Mouse (Mus musculus): Measurements from ENCODE around the gene Cntn3. TPM values are rescaled to one million over a fixed set of nuclear protein-coding genes. Genes with fewer than 3 reads are reported as not detected.

The Cntn3 gene
- polyA plus RNA-seq, 2 experiments: 0.70 to 1.1 TPM

DNA sequence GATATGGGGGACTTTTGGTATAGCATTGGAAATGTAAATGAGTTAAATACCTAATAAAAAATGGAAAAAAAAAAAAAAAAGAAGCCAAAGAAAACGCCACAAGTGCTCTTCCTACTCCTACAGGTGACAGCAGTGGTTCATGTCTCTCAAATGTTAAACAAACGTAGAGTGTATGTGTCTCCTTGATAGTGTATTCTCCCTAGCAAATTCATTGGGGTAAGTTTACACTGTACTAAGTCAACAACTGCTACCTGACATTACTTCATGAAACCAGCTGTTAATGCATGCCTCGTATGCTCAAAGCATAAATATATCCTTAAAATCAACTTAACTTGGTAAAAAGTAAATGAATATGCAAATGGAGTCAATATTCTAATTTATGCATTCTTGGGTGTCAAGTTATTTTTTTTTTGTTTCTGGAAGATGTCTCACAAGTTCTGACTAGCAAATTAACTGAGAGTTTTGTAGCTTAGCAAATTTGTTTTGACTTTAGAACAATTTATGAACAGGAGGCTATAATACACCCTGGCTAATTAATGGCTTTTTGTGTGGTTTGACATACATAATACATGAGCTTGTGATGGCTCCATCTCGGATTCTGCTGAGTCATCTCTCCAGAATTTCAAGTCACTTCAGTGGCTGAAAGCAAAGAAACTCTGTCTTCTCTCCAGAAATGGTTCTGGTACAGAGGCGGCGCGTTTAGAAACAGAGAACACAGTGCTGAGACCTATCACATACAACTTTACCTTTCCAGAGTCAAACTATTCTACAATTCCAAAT lies 31.1 kb downstream of the Cntn3 start:
- Histone ChIP-seq H3K4me1 (replicated peaks; ENCODE audit: control insufficient read depth in 2 of 2, insufficient read depth in 2 of 2, low read length in 1 of 2) (no peaks in the 10 kb centered on the region), H3K27me3 (ENCODE audit: control insufficient read depth, insufficient read depth, low read length) (no peaks in the 10 kb centered on the region), H3K36me3 (replicated peaks; ENCODE audit: control insufficient read depth, insufficient read depth, low read depth) (no peaks in the 10 kb centered on the region), H3K4me3 (ENCODE audit: insufficient read depth in 1 of 2, low read depth in 2 of 2, low read length in 2 of 2) (no peak overlapping the region), H3K4me2 (ENCODE audit: low read depth) (no peak overlapping the region), H3K9ac (replicated peaks) (no peak overlapping the region), H3K9me3 (ENCODE audit: control insufficient read depth, low read length) (no peaks in the 10 kb centered on the region), H3K27ac (no peak overlapping the region)
- TF ChIP-seq CTCF (IDR thresholded peaks at IDR 0.05; ENCODE audit: low read depth) (no peak), EP300 (IDR thresholded peaks at IDR 0.05; ENCODE audit: low read depth) (no peak)
- WGBS (ENCODE audit: insufficient replicate concordance): 76% methylated on average over 7 of the region's 7 CpGs
- DNase-seq (ENCODE audit: low read depth in 3 of 3, low spot score in 3 of 3): peak in 1 of 3 experiments; percentile 18
- no peak for ATAC-seq (ENCODE audit: insufficient read depth)

DNA sequence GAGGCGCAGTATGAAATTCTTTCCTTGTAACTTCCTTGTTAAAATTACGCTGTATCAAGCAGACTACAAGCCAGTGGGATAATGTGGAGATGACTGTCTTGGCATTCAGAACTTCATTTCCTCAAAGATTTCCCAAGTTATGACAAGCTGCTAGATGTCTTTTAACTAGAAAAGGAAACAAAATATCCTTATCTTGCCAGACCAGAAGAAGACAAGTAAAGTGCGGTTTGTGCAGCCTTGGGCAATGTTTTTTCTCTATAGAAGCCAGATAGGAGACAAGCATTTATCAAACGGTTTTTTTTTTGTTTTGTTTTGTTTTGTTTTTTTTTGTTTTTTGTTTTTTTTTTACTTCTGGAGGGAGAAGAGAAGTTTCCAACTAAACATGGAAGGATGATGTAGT lies 37.3 kb downstream of the Cntn3 start:
- 15% methylated on average over 4 of the region's 4 CpGs for WGBS (ENCODE audit: insufficient replicate concordance)
- Histone ChIP-seq H3K36me3 (replicated peaks; ENCODE audit: control insufficient read depth, insufficient read depth, low read depth) (no peaks in the 10 kb centered on the region), H3K9me3 (ENCODE audit: control insufficient read depth, low read length) (no peaks in the 10 kb centered on the region), H3K27ac (0 out of 2 replicates have a peak overlapping the region, but pooled peaks have one; percentile 20), H3K9ac (replicated peaks) (no peak overlapping the region), H3K4me3 (ENCODE audit: insufficient read depth in 1 of 2, low read depth in 2 of 2, low read length in 2 of 2) (no peak overlapping the region), H3K4me2 (ENCODE audit: low read depth) (peak overlapping the region; percentile 15), H3K4me1 (replicated peaks; ENCODE audit: control insufficient read depth in 2 of 2, insufficient read depth in 2 of 2, low read length in 1 of 2) (peaks cover 2 to 6% of the 10 kb centered on the region in 2 experiments; a peak in 2 of 4 replicates), H3K27me3 (ENCODE audit: control insufficient read depth, insufficient read depth, low read length) (no peaks in the 10 kb centered on the region)
- DNase-seq (ENCODE audit: low read depth in 3 of 3, low spot score in 3 of 3) (peak; percentile 19 to 51 (median 37)), ATAC-seq (ENCODE audit: insufficient read depth) (peak; percentile 80)
- TF ChIP-seq EP300 (IDR thresholded peaks at IDR 0.05; ENCODE audit: low read depth): peak; percentile 77
- TF ChIP-seq CTCF (IDR thresholded peaks at IDR 0.05; ENCODE audit: low read depth): no peak

DNA sequence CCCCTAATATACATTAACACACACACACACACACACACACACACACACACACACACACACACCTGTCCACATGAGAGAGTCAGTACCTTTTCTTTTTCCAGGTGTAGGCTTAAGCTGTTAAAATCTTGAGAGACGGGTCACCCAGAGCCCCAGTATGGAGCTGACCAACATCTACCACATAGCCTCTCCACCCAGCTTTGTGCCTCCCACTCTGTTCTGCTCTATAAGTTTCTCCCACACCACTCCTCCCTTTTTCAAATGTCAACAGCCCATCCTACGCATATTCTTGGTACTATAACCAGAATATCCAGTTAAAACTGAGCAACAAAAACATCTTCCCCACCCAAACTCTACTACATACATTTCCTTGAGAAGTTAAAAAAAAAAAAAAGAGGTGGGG lies 49.9 kb downstream of the Cntn3 start:
- Histone ChIP-seq H3K36me3 (replicated peaks; ENCODE audit: control insufficient read depth, insufficient read depth, low read depth) (no peaks in the 10 kb centered on the region), H3K9me3 (ENCODE audit: control insufficient read depth, low read length) (no peaks in the 10 kb centered on the region), H3K4me3 (ENCODE audit: insufficient read depth in 1 of 2, low read depth in 2 of 2, low read length in 2 of 2) (no peak overlapping the region), H3K27me3 (ENCODE audit: control insufficient read depth, insufficient read depth, low read length) (no peaks in the 10 kb centered on the region), H3K9ac (replicated peaks) (no peak overlapping the region), H3K4me1 (replicated peaks; ENCODE audit: control insufficient read depth in 2 of 2, insufficient read depth in 2 of 2, low read length in 1 of 2) (no peaks in the 10 kb centered on the region), H3K4me2 (ENCODE audit: low read depth) (no peak overlapping the region), H3K27ac (no peak overlapping the region)
- WGBS (ENCODE audit: insufficient replicate concordance): 55% methylated on average over 2 of the region's 2 CpGs
- ATAC-seq (ENCODE audit: insufficient read depth) (no peak), DNase-seq (ENCODE audit: low read depth in 3 of 3, low spot score in 3 of 3) (no peak)
- TF ChIP-seq EP300 (IDR thresholded peaks at IDR 0.05; ENCODE audit: low read depth): no peak

DNA sequence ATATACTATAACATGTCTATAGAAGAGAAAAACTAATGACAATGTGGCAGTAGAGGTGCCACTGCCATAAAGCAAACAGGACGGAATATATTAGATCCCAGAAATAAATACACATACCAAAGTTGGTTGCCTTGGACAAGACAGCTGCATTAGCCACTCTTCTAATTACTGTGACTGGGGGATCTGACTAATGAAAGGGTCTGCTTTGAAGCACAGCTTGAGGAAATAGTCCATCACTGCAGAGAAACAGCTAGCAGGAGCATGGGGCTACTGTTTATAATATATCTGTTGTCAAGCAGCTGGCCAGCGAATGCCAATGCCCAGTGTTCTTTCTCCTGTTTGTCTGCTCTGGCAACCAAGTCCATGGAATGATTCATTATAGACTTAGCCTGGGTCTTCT lies 51.9 kb downstream of the Cntn3 start:
- no peak overlapping the region for H3K4me2 ChIP-seq (ENCODE audit: low read depth)
- H3K4me3 ChIP-seq (ENCODE audit: insufficient read depth in 1 of 2, low read depth in 2 of 2, low read length in 2 of 2): no peak overlapping the region
- H3K4me1 ChIP-seq (replicated peaks; ENCODE audit: control insufficient read depth in 2 of 2, insufficient read depth in 2 of 2, low read length in 1 of 2): no peaks in the 10 kb centered on the region
- H3K36me3 ChIP-seq (replicated peaks; ENCODE audit: control insufficient read depth, insufficient read depth, low read depth): no peaks in the 10 kb centered on the region
- TF ChIP-seq EP300 (IDR thresholded peaks at IDR 0.05; ENCODE audit: low read depth): no peak
- no peak for TF ChIP-seq CTCF (IDR thresholded peaks at IDR 0.05; ENCODE audit: low read depth)
- no peaks in the 10 kb centered on the region for H3K27me3 ChIP-seq (ENCODE audit: control insufficient read depth, insufficient read depth, low read length)
- WGBS (ENCODE audit: insufficient replicate concordance): 71% methylated on average over 2 of the region's 2 CpGs
- H3K27ac ChIP-seq: no peak overlapping the region
- no peaks in the 10 kb centered on the region for H3K9me3 ChIP-seq (ENCODE audit: control insufficient read depth, low read length)
- DNase-seq (ENCODE audit: low read depth in 3 of 3, low spot score in 3 of 3) (no peak), ATAC-seq (ENCODE audit: insufficient read depth) (no peak)
- H3K9ac ChIP-seq (replicated peaks): no peak overlapping the region

DNA sequence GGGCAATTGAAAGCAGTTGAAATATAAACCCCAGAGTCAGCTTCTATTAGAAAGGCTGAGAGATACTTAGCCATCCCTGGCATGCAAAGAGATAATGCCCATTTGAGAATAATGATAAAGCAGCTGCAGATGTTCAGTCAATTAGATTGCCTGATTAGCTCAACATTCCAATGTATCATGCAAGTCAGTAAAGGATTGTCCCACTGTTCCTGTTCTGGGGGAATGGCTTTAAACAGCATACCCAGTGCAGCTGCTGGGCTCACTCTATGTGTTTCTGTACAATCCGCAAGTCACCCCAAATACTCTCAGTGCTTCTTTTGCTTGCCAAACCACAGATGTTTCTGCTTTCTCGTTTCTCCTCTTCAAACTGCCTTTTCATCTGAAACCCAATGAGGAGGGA lies 57.7 kb downstream of the Cntn3 start:
- ATAC-seq (ENCODE audit: insufficient read depth) (no peak), DNase-seq (ENCODE audit: low read depth in 3 of 3, low spot score in 3 of 3) (no peak)
- Histone ChIP-seq H3K4me1 (replicated peaks; ENCODE audit: control insufficient read depth in 2 of 2, insufficient read depth in 2 of 2, low read length in 1 of 2) (no peaks in the 10 kb centered on the region), H3K4me2 (ENCODE audit: low read depth) (no peak overlapping the region), H3K36me3 (replicated peaks; ENCODE audit: control insufficient read depth, insufficient read depth, low read depth) (no peaks in the 10 kb centered on the region), H3K9ac (replicated peaks) (no peak overlapping the region), H3K4me3 (ENCODE audit: insufficient read depth in 1 of 2, low read depth in 2 of 2, low read length in 2 of 2) (no peak overlapping the region), H3K27me3 (ENCODE audit: control insufficient read depth, insufficient read depth, low read length) (no peaks in the 10 kb centered on the region), H3K27ac (no peak overlapping the region), H3K9me3 (ENCODE audit: control insufficient read depth, low read length) (no peaks in the 10 kb centered on the region)
- WGBS (ENCODE audit: insufficient replicate concordance): 48% methylated on average over 2 of the region's 2 CpGs
- TF ChIP-seq EP300 (IDR thresholded peaks at IDR 0.05; ENCODE audit: low read depth) (no peak), CTCF (IDR thresholded peaks at IDR 0.05; ENCODE audit: low read depth) (no peak)

All from liver, embryonic 14.5 days (tissue).